Mouse (Mus musculus): ENCODE results near the gene Aph1a. TPM values are rescaled to one million over a fixed set of nuclear protein-coding genes. Genes with fewer than 3 reads are reported as not detected.
"Not testable (repeated sequence)": the region's sequence is repeated elsewhere in the genome, so short reads cannot be mapped to it uniquely, and the experiment has no call there.

Gene Aph1a
- polyA plus RNA-seq, 1 experiment: 106 TPM

DNA sequence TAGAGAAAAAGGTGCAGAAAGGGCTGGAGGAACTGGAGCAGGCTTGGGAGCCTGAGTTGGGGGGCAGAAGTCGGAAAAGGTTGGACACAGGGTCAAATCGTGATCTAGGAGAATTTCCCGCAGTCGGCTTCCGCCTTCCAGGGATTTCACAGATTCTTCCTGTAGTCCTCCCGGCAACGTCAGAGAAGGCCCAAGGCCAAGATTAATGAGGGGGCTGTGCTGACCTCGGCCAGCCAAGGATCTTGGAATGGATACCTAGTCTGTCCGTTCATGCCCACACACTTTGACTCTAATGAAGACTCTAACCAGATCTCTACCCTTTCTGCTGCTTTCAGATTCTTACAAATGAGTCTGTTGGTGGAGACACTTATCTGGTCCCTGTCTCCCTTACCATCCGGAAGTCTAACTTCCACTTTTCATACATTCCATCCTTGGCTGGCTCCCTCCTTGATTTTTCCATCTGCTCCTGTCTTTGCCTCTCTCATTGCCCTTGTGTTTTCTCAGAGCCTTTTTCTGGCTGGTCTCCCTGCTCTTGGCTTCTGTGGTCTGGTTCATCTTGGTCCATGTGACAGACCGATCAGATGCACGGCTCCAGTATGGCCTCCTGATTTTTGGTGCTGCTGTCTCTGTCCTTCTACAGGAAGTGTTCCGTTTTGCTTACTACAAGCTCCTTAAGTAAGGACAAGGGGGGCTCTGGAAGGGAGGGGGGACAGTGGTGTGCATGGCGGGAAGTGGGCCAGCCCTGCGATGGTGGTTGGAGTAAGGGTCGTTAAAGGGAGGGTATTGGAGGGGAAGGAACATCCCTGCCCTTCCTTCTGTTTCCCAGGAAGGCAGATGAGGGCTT lies 770 bp downstream of the Aph1a start:
- TF ChIP-seq POLR2A (IDR thresholded peaks at IDR 0.05; ENCODE audit: insufficient read length, low read depth): no peak
- Histone ChIP-seq H3K27me3 (ENCODE audit: control insufficient read depth, insufficient read depth, insufficient read length) (no peaks in the 10 kb centered on the region), H3K79me2 (ENCODE audit: control insufficient read depth, insufficient read depth) (peaks cover 14% of the 10 kb centered on the region), H3K36me3 (ENCODE audit: control insufficient read depth, insufficient read depth) (no peaks in the 10 kb centered on the region), H3K4me3 (peak overlapping the region; percentile 81), H3ac (ENCODE audit: control insufficient read depth, insufficient read length) (no peak overlapping the region), H3K4me2 (ENCODE audit: low read depth) (peak overlapping the region; percentile 71)

DNA sequence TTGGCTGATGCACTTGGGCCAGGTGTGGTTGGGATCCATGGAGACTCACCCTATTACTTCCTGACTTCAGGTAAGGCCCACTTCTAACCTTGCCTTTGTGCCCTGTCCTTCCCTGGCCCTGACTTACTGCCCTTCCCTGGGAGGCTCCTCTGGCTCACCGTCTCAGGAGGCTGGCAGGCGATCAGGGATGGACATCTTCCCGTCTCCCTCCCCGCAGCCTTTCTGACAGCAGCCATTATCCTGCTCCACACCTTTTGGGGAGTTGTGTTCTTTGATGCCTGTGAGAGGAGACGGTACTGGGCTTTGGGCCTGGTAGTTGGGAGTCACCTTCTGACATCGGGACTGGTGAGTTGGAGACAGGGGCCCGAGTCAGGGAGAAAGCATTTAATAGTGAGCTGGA lies 1.7 kb downstream of the Aph1a start:
- H3K36me3 ChIP-seq (ENCODE audit: control insufficient read depth, insufficient read depth); H3K27me3 ChIP-seq (ENCODE audit: control insufficient read depth, insufficient read depth, insufficient read length); H3ac ChIP-seq (ENCODE audit: control insufficient read depth, insufficient read length): not testable (repeated sequence)
- H3K4me3 ChIP-seq: peak overlapping the region; percentile 81
- peak overlapping the region; percentile 71 for H3K4me2 ChIP-seq (ENCODE audit: low read depth)
- H3K79me2 ChIP-seq (ENCODE audit: control insufficient read depth, insufficient read depth): peaks cover 14% of the 10 kb centered on the region

DNA sequence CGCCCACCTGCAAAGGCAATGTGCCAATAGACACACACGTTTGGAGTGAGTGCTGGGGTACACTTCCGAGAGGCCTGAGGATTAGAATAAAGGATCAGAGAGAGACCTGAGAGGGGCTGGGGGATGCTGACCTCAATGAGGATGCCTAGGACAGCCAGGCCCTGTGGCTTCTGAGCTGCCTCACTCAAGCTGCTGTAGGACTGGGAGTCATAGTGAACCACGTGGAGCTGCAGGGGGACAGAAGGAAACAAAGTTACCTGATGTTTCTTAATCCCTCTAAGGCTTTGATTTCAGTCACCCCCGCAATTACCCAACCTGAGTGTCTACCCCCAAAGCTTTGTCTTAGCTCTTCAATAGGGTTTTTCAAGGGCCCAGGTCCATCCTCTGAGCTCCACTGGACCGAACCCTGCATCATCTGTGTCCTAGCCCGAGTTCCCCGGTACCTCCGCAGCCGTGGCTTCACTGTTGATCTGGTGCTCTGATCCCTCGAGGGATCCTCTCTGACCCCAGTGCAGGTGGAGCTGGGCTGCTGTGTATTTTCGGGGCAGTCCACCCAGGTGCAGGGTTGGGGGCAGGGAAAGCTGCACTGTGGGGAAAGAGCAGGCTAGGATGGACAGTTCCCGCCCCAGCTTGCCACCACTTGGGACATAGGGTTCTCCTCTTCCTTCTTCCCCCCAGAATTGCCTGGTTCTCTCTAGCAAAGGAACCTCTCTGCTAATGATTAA lies 6.2 kb downstream of the Aph1a start:
- H3K4me3 ChIP-seq: no peak overlapping the region
- H3K36me3 ChIP-seq (ENCODE audit: control insufficient read depth, insufficient read depth): no peaks in the 10 kb centered on the region
- peaks cover 13% of the 10 kb centered on the region for H3K27me3 ChIP-seq (ENCODE audit: control insufficient read depth, insufficient read depth, insufficient read length)
- peaks cover 3% of the 10 kb centered on the region for H3K79me2 ChIP-seq (ENCODE audit: control insufficient read depth, insufficient read depth)
- no peak overlapping the region for H3ac ChIP-seq (ENCODE audit: control insufficient read depth, insufficient read length)
- H3K4me2 ChIP-seq (ENCODE audit: low read depth): no peak overlapping the region
- TF ChIP-seq MAX (IDR thresholded peaks at IDR 0.05; ENCODE audit: low read depth) (no peak), POLR2AphosphoS2 (IDR thresholded peaks at IDR 0.05; ENCODE audit: insufficient read length, low read depth) (peak; percentile 22)

DNA sequence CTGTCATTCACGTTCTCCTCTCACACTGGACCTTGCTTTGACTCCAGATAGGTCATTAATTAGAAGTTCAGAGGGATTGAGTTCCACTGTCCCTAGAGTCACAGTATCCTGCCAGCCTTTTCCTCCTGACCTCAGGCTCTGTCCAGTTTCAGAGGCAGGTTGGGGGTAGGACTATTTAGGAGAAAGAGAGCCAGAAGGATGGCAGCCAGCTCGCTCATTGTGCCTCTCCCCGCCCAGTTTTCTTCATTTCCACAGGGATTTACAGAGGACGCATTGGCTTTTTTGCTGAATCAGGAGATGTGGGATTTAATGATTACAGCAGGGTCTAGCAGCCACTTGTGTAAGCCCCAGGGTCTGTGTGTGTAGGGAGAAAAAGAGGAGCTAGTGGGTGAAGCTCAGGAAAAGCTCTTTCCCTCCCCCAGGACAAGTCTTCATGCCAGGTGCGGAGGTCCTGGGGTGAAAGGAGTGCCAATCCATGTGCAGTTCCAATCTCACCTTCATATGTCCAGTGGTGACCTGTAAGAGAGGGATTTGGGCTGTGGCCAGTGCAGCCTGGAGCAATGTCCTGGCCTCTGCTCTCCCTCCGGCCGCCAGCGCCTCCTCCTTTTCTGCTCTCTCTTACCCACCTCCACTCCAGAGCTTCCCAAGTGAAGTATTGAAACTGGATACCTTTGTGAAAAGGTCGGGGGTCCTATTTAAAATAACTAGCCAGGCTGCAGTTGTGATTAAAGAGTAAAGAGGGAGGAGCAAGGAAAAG lies 8.0 kb downstream of the Aph1a start:
- Histone ChIP-seq H3K27me3 (ENCODE audit: control insufficient read depth, insufficient read depth, insufficient read length) (peaks cover 13% of the 10 kb centered on the region), H3K4me2 (ENCODE audit: low read depth) (no peak overlapping the region), H3ac (ENCODE audit: control insufficient read depth, insufficient read length) (no peak overlapping the region), H3K36me3 (ENCODE audit: control insufficient read depth, insufficient read depth) (no peaks in the 10 kb centered on the region), H3K79me2 (ENCODE audit: control insufficient read depth, insufficient read depth) (no peaks in the 10 kb centered on the region), H3K4me3 (no peak overlapping the region)
- no peak for TF ChIP-seq REST (IDR thresholded peaks at IDR 0.05; ENCODE audit: insufficient read depth, insufficient read length)

DNA sequence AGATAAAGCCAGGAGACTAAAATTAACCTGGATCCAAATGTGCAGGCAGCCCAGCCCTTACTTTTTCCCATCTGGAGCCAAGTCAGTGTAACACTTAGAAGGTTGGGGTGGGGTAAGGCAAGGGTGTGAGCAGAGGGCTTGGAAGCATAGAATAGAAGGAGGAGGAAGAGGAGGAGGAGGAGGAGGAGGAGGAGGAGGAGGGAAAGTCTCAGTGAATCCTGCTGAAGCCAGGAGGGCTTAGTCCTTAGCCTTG lies 8.5 kb downstream of the Aph1a start:
- Histone ChIP-seq H3K79me2 (ENCODE audit: control insufficient read depth, insufficient read depth) (no peaks in the 10 kb centered on the region), H3K4me3 (no peak overlapping the region), H3ac (ENCODE audit: control insufficient read depth, insufficient read length) (no peak overlapping the region), H3K36me3 (ENCODE audit: control insufficient read depth, insufficient read depth) (no peaks in the 10 kb centered on the region), H3K27me3 (ENCODE audit: control insufficient read depth, insufficient read depth, insufficient read length) (peaks cover 13% of the 10 kb centered on the region), H3K4me2 (ENCODE audit: low read depth) (no peak overlapping the region)
- TF ChIP-seq POLR2AphosphoS2 (IDR thresholded peaks at IDR 0.05; ENCODE audit: insufficient read length, low read depth) (no peak), TCF3 (IDR thresholded peaks at IDR 0.05; ENCODE audit: insufficient read length, low read depth) (no peak), SRF (IDR thresholded peaks at IDR 0.05; ENCODE audit: control insufficient read depth, insufficient read length, low read depth) (no peak), CEBPB (IDR thresholded peaks at IDR 0.05; ENCODE audit: insufficient read depth, poor library complexity, severe bottlenecking) (no peak), TCF12 (IDR thresholded peaks at IDR 0.05; ENCODE audit: insufficient read depth, poor library complexity, severe bottlenecking) (no peak), USF1 (IDR thresholded peaks at IDR 0.05; ENCODE audit: low read depth) (no peak), MAX (IDR thresholded peaks at IDR 0.05; ENCODE audit: low read depth) (no peak), MYOG (IDR thresholded peaks at IDR 0.05; ENCODE audit: control insufficient read depth in 1 of 3, insufficient read depth in 1 of 3, insufficient read length in 2 of 3, low read depth in 2 of 3) (no peak), E2F4 (IDR thresholded peaks at IDR 0.05; ENCODE audit: insufficient read depth) (no peak), REST (IDR thresholded peaks at IDR 0.05; ENCODE audit: insufficient read depth, insufficient read length) (no peak), POLR2A (IDR thresholded peaks at IDR 0.05; ENCODE audit: insufficient read length, low read depth) (no peak), MYOD1 (IDR thresholded peaks at IDR 0.05; ENCODE audit: control insufficient read depth in 1 of 3, insufficient read length in 2 of 3, low read depth in 2 of 3) (no peak)

DNA sequence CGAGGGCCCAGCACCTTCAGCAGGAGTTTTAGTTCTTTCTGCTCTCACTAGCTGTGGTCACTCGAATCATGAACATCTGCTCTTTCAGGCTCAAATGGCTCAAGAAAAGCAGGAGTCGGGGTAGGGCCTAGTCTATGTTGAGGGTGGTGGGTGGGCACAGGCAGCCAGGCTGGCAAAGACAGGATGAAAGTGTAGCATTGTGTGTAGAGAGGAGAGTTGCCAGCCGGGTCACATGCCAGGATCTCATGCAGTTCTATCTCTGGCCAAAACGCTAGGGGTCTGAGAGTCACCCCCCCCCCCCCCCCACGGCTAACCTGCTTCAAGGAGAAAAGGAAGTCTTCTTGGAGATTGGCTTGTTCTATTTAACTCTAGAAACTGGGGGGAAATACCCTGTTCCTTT lies 8.9 kb downstream of the Aph1a start:
- TF ChIP-seq MYOD1 (IDR thresholded peaks at IDR 0.05; ENCODE audit: control insufficient read depth in 1 of 3, insufficient read length in 2 of 3, low read depth in 2 of 3) (no peak), TCF3 (IDR thresholded peaks at IDR 0.05; ENCODE audit: insufficient read length, low read depth) (no peak), USF1 (IDR thresholded peaks at IDR 0.05; ENCODE audit: low read depth) (no peak), CEBPB (IDR thresholded peaks at IDR 0.05; ENCODE audit: insufficient read depth, poor library complexity, severe bottlenecking) (no peak), E2F4 (IDR thresholded peaks at IDR 0.05; ENCODE audit: insufficient read depth) (no peak), MYOG (IDR thresholded peaks at IDR 0.05; ENCODE audit: control insufficient read depth in 1 of 3, insufficient read depth in 1 of 3, insufficient read length in 2 of 3, low read depth in 2 of 3) (no peak), POLR2AphosphoS2 (IDR thresholded peaks at IDR 0.05; ENCODE audit: insufficient read length, low read depth) (no peak), POLR2A (IDR thresholded peaks at IDR 0.05; ENCODE audit: insufficient read length, low read depth) (no peak)
- no peaks in the 10 kb centered on the region for H3K79me2 ChIP-seq (ENCODE audit: control insufficient read depth, insufficient read depth)
- H3K4me2 ChIP-seq (ENCODE audit: low read depth): no peak overlapping the region
- H3ac ChIP-seq (ENCODE audit: control insufficient read depth, insufficient read length): no peak overlapping the region
- H3K27me3 ChIP-seq (ENCODE audit: control insufficient read depth, insufficient read depth, insufficient read length): peaks cover 13% of the 10 kb centered on the region
- no peak overlapping the region for H3K4me3 ChIP-seq
- H3K36me3 ChIP-seq (ENCODE audit: control insufficient read depth, insufficient read depth): no peaks in the 10 kb centered on the region
